Mouse (Mus musculus): ENCODE data around the gene Ddx46. TPM values are rescaled to one million over a fixed set of nuclear protein-coding genes. Genes with fewer than 3 reads are reported as not detected.

Ddx46 gene
- polyA plus RNA-seq (2017; shearing (Covaris generic)), result 86.6 TPM

DNA sequence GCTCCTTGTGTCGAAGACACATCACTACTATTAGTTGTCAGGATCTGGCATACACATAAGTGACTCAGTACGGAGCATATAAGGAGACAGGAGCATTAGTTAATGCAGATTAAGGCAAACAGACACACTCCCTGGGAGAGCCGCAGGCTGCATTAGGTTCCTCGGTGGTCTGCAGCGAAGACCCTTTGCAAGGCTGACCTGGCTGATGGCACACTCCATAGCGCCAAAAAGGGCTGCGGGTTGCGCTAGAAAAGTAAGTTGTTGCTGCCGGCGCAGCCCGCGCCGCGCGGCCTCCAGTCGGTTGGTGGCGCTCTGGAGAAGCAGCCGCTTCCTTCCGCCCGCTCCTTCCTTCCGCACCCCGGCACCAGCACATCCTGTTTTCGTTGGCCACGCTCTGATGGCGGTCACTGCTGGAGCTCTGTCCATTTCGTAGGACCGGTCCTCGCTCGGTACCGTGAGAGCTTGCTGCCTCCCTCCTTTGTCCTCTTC is at the start of gene Ddx46:
Ddx46 (plus strand) TSS at position 389 of the 489 bp plus-strand sequence.

DNA sequence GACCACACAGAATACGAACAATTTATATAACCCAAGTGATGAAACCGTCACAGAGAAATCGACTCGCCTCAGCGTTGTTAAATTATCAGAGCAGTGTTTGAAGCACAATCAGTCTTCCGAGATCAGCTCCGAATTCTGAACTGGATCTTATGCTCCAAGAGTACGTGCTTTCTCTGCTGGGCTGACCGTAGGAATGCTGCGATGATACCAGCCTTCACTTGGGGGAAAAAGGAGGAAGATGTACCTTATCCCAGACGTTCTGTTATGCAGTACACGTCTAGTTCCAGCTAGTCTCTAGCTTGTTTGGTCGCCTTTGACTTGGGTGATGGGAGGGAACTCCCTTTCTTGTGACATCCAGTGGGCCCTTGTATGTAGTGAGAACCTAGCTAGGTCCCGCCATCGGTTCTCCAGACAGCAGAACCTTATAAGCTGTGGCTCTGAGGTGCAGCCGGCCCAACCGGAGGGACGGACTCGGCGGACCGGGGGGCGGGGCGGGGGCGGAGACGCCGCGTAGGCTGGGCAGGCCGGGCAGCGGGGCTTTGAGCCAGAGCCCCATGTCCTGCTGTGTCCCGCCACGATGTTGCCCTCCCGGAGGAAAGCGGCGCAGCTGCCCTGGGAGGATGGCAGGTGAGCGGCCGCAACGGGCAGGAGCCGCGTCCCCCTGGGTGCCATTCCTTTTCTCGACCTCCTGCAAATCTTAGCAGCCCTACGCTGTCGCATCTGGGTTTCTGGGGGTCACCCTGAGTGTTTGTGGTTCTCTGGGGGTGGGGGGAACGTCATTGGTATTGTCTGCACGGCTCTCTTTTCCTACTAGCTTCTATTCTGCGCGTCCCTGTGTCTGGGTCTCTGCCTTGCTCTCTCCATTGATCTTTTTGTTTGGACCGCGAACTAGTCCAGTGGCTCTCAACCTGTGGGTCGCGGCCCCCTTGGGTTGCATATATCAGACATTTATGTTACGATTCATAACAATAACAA is 35.0 kb upstream of the Ddx46 start, which contains the start of gene B4galt7:
B4galt7 (plus strand) TSS at position 331 of the 975 bp plus-strand sequence.

GRCm38 (mm10) chr13:55622649-55623541 is 11.9 kb upstream of the Ddx46 start, which contains the start of gene Caml:
Caml (plus strand) TSS chr13:55623005.

GRCm38 (mm10) chr13:55692535-55693242 is 57.9 kb downstream of the Ddx46 start, which contains the start of gene B230219D22Rik:
B230219D22Rik (plus strand) TSS chr13:55693124.

DNA sequence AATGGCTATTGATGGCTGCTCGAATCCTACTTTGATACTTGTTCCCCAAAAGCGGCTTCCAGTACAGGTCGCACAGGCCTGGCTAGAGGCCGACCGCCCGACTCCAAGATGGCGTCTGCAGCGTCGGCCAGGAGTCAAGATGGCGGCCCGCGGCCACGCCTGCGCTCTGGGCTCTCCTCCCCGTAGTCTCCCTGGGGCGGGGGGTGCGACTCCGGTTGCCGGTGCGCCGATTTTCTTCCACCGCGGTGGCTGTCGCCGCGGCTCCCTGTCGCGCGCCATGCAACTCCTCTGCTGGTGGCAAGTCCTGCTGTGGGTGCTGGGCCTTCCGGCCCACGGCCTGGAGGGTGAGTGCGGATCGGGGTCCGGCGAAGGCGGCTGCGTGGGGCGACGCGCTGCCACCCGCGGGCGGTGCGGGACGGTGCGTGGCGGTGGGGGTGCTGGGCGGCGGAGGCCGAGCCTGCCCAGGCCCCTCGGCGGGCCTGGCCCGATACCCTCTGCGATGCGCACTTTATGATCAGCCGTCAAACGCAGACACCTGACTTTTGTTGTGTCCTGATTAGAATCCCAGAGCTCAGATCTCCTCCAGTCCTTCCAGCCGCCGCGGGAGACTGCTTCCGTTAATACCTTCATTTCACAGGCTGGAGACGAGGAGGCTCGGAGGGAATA is 79.8 kb downstream of the Ddx46 start, which contains the start of gene Txndc15:
Txndc15 (plus strand) TSS at position 150 of the 666 bp plus-strand sequence.

GRCm38 (mm10) chr13:55727120-55727838 is 92.5 kb downstream of the Ddx46 start, which contains the start of gene Pcbd2:
Pcbd2 (plus strand) TSS chr13:55727368.

Other genes starting within 250 kb of the Ddx46 start
- not detected for gene Slc34a1, start 236.8 kb upstream of the Ddx46 start, polyA plus RNA-seq (2017; shearing (Covaris generic))
- not detected for gene Pfn3, start 219.8 kb upstream of the Ddx46 start, polyA plus RNA-seq (2017; shearing (Covaris generic))
- gene F12, start 208.2 kb upstream of the Ddx46 start, polyA plus RNA-seq (2017; shearing (Covaris generic)), result not detected
- gene Grk6, start 190.0 kb upstream of the Ddx46 start, polyA plus RNA-seq (2017; shearing (Covaris generic)), result 480 TPM
- 3.8 TPM for gene Prr7, start 170.8 kb upstream of the Ddx46 start, polyA plus RNA-seq (2017; shearing (Covaris generic))
- gene Dbn1, start 146.9 kb upstream of the Ddx46 start, polyA plus RNA-seq (2017; shearing (Covaris generic)), result not detected
- 6.5 TPM for gene Pdlim7, start 121.4 kb upstream of the Ddx46 start, polyA plus RNA-seq (2017; shearing (Covaris generic))
- gene Dok3, start 105.7 kb upstream of the Ddx46 start, polyA plus RNA-seq (2017; shearing (Covaris generic)), result 0.35 TPM
- gene Ddx41, start 98.4 kb upstream of the Ddx46 start, polyA plus RNA-seq (2017; shearing (Covaris generic)), result 57.7 TPM
- 76.0 TPM for gene Fam193b, start 63.9 kb upstream of the Ddx46 start, polyA plus RNA-seq (2017; shearing (Covaris generic))
- gene Tmed9, start 61.3 kb upstream of the Ddx46 start, polyA plus RNA-seq (2017; shearing (Covaris generic)), result 258 TPM
- gene B4galt7, start 35.1 kb upstream of the Ddx46 start, polyA plus RNA-seq (2017; shearing (Covaris generic)), result 30.1 TPM
- gene Caml, start 12.0 kb upstream of the Ddx46 start, polyA plus RNA-seq (2017; shearing (Covaris generic)), result 20.4 TPM
- gene B230219D22Rik, start 58.1 kb downstream of the Ddx46 start, polyA plus RNA-seq (2017; shearing (Covaris generic)), result 31.8 TPM
- 36.4 TPM for gene Txndc15, start 79.6 kb downstream of the Ddx46 start, polyA plus RNA-seq (2017; shearing (Covaris generic))
- gene Pcbd2, start 92.3 kb downstream of the Ddx46 start, polyA plus RNA-seq (2017; shearing (Covaris generic)), result 34.5 TPM
- gene Catsper3, start 149.5 kb downstream of the Ddx46 start, polyA plus RNA-seq (2017; shearing (Covaris generic)), result not detected
- gene Pitx1, start 201.2 kb downstream of the Ddx46 start, polyA plus RNA-seq (2017; shearing (Covaris generic)), result not detected

All from naive thymus-derived CD4-positive, alpha-beta T cell, adult 5 months (primary cell).